Mouse (Mus musculus): ENCODE measurements around the gene Vmn1r1. TPM values are rescaled to one million over a fixed set of nuclear protein-coding genes. Genes with fewer than 3 reads are reported as not detected.
A peak's percentile ranks its signal among the peaks of the same experiment; 100 is the strongest.

Vmn1r1 gene
- polyA plus RNA-seq, 1 experiment from 2014 or later: not detected

DNA sequence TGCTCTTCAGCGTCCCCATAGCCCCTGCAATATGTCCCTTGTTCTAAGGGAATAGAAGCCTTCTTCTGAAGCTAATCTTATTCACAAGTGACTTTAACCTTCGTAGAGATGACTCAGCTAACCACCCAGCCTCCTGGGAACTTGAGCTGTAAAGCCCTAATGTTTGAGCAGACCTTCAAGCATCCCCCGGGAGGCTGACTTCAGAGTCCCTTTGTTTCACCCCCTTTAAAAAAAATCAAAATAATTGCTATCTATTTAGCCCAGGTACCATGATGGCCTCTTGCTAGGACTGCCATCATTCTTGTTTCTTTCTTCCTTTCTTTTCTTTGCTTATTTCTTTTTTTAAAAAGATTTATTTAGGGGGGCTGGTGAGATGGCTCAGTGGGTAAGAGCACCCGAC lies 41.9 kb downstream of the Vmn1r1 start:
- Histone ChIP-seq H3K4me2 (ENCODE audit: low read depth, low read length) (no peak overlapping the region), H3K27me3 (replicated peaks; ENCODE audit: control insufficient read depth, insufficient read depth, low read length) (no peaks in the 10 kb centered on the region), H3K36me3 (ENCODE audit: control insufficient read depth, insufficient read depth, low read length) (no peaks in the 10 kb centered on the region), H3K4me1 (ENCODE audit: control insufficient read depth, insufficient read depth, low read length) (peaks cover 4% of the 10 kb centered on the region; the same call in 1 of the 2 replicates), H3K9ac (ENCODE audit: low read depth, low read length) (no peak overlapping the region), H3K4me3 (ENCODE audit: low read depth, low read length) (no peak overlapping the region), H3K9me3 (ENCODE audit: control insufficient read depth, low read length) (no peaks in the 10 kb centered on the region), H3K27ac (replicated peaks; ENCODE audit: low read depth, low read length) (no peak overlapping the region)
- WGBS: 79% methylated on average over 4 of the region's 4 CpGs
- ATAC-seq (ENCODE audit: low read depth) (no peak), DNase-seq (ENCODE audit: low spot score) (no peak)

GRCm38 (mm10) chr1:182115651-182116408 lies 48.5 kb downstream of the Vmn1r1 start:
- peaks cover 28% of the 10 kb centered on the region for H3K4me1 ChIP-seq (ENCODE audit: control insufficient read depth, insufficient read depth, low read length)
- no peaks in the 10 kb centered on the region for H3K9me3 ChIP-seq (ENCODE audit: control insufficient read depth, low read length)
- H3K4me3 ChIP-seq (ENCODE audit: low read depth, low read length): no peak overlapping the region
- H3K27ac ChIP-seq (replicated peaks; ENCODE audit: low read depth, low read length): 0 out of 2 replicates have a peak overlapping the region, but pooled peaks have one; percentile 18
- ATAC-seq (ENCODE audit: low read depth) (peak; percentile 82), DNase-seq (ENCODE audit: low spot score) (peak; percentile 92)
- no peak overlapping the region for H3K4me2 ChIP-seq (ENCODE audit: low read depth, low read length)
- no peaks in the 10 kb centered on the region for H3K27me3 ChIP-seq (replicated peaks; ENCODE audit: control insufficient read depth, insufficient read depth, low read length)
- H3K9ac ChIP-seq (ENCODE audit: low read depth, low read length): no peak overlapping the region
- no peaks in the 10 kb centered on the region for H3K36me3 ChIP-seq (ENCODE audit: control insufficient read depth, insufficient read depth, low read length)
- whole genome bisulfite sequencing: 33% methylated on average over 7 of the region's 7 CpGs

GRCm38 (mm10) chr1:182115197-182115596 lies 49.1 kb downstream of the Vmn1r1 start:
- 0 out of 2 replicates have a peak overlapping the region, but pooled peaks have one; percentile 18 for H3K27ac ChIP-seq (replicated peaks; ENCODE audit: low read depth, low read length)
- H3K27me3 ChIP-seq (replicated peaks; ENCODE audit: control insufficient read depth, insufficient read depth, low read length): no peaks in the 10 kb centered on the region
- 17% methylated on average over 5 of the region's 5 CpGs for WGBS
- ATAC-seq (ENCODE audit: low read depth): no peak
- peaks cover 33% of the 10 kb centered on the region for H3K4me1 ChIP-seq (ENCODE audit: control insufficient read depth, insufficient read depth, low read length)
- DNase-seq (ENCODE audit: low spot score): no peak
- H3K9me3 ChIP-seq (ENCODE audit: control insufficient read depth, low read length): no peaks in the 10 kb centered on the region
- no peaks in the 10 kb centered on the region for H3K36me3 ChIP-seq (ENCODE audit: control insufficient read depth, insufficient read depth, low read length)
- H3K4me3 ChIP-seq (ENCODE audit: low read depth, low read length): no peak overlapping the region
- H3K4me2 ChIP-seq (ENCODE audit: low read depth, low read length): no peak overlapping the region
- H3K9ac ChIP-seq (ENCODE audit: low read depth, low read length): no peak overlapping the region

- H3K27ac ChIP-seq (replicated peaks; ENCODE audit: low read depth, low read length): no peak overlapping the region
- no peak overlapping the region for H3K9ac ChIP-seq (ENCODE audit: low read depth, low read length)
- peaks cover 33% of the 10 kb centered on the region for H3K4me1 ChIP-seq (ENCODE audit: control insufficient read depth, insufficient read depth, low read length)
- ATAC-seq (ENCODE audit: low read depth): peak; percentile 34; the same call in 1 of the 2 replicates
- no peak for DNase-seq (ENCODE audit: low spot score)
- 15% methylated on average over 19 of the region's 19 CpGs for WGBS
- H3K4me3 ChIP-seq (ENCODE audit: low read depth, low read length): no peak overlapping the region
- H3K36me3 ChIP-seq (ENCODE audit: control insufficient read depth, insufficient read depth, low read length): no peaks in the 10 kb centered on the region
- peak overlapping the region; percentile 16; the same call in 1 of the 2 replicates for H3K4me2 ChIP-seq (ENCODE audit: low read depth, low read length)
- no peaks in the 10 kb centered on the region for H3K27me3 ChIP-seq (replicated peaks; ENCODE audit: control insufficient read depth, insufficient read depth, low read length)
- H3K9me3 ChIP-seq (ENCODE audit: control insufficient read depth, low read length): no peaks in the 10 kb centered on the region
Observed at GRCm38 (mm10) chr1:182113587-182114500, 50.4 kb downstream of the Vmn1r1 start.

GRCm38 (mm10) chr1:182113131-182113530 lies 51.2 kb downstream of the Vmn1r1 start:
- no peak for DNase-seq (ENCODE audit: low spot score)
- 82% methylated on average over 11 of the region's 11 CpGs for WGBS
- peaks cover 38% of the 10 kb centered on the region for H3K4me1 ChIP-seq (ENCODE audit: control insufficient read depth, insufficient read depth, low read length)
- H3K4me3 ChIP-seq (ENCODE audit: low read depth, low read length): no peak overlapping the region
- H3K4me2 ChIP-seq (ENCODE audit: low read depth, low read length): no peak overlapping the region
- no peaks in the 10 kb centered on the region for H3K27me3 ChIP-seq (replicated peaks; ENCODE audit: control insufficient read depth, insufficient read depth, low read length)
- no peak overlapping the region for H3K27ac ChIP-seq (replicated peaks; ENCODE audit: low read depth, low read length)
- no peak overlapping the region for H3K9ac ChIP-seq (ENCODE audit: low read depth, low read length)
- H3K36me3 ChIP-seq (ENCODE audit: control insufficient read depth, insufficient read depth, low read length): no peaks in the 10 kb centered on the region
- ATAC-seq (ENCODE audit: low read depth): no peak
- H3K9me3 ChIP-seq (ENCODE audit: control insufficient read depth, low read length): no peaks in the 10 kb centered on the region

- Histone ChIP-seq H3K4me2 (ENCODE audit: low read depth, low read length) (no peak overlapping the region), H3K9me3 (ENCODE audit: control insufficient read depth, low read length) (no peaks in the 10 kb centered on the region), H3K4me1 (ENCODE audit: control insufficient read depth, insufficient read depth, low read length) (peaks cover 38% of the 10 kb centered on the region), H3K27me3 (replicated peaks; ENCODE audit: control insufficient read depth, insufficient read depth, low read length) (no peaks in the 10 kb centered on the region), H3K9ac (ENCODE audit: low read depth, low read length) (no peak overlapping the region), H3K27ac (replicated peaks; ENCODE audit: low read depth, low read length) (no peak overlapping the region), H3K4me3 (ENCODE audit: low read depth, low read length) (no peak overlapping the region), H3K36me3 (ENCODE audit: control insufficient read depth, insufficient read depth, low read length) (no peaks in the 10 kb centered on the region)
- DNase-seq (ENCODE audit: low spot score) (no peak), ATAC-seq (ENCODE audit: low read depth) (no peak)
- 87% methylated on average over 15 of the region's 15 CpGs for WGBS
Observed at GRCm38 (mm10) chr1:182112385-182112784, 51.9 kb downstream of the Vmn1r1 start.

GRCm38 (mm10) chr1:182111386-182112317 lies 52.6 kb downstream of the Vmn1r1 start:
- Histone ChIP-seq H3K27ac (replicated peaks; ENCODE audit: low read depth, low read length) (no peak overlapping the region), H3K4me1 (ENCODE audit: control insufficient read depth, insufficient read depth, low read length) (peaks cover 38% of the 10 kb centered on the region), H3K4me2 (ENCODE audit: low read depth, low read length) (no peak overlapping the region), H3K27me3 (replicated peaks; ENCODE audit: control insufficient read depth, insufficient read depth, low read length) (no peaks in the 10 kb centered on the region), H3K9me3 (ENCODE audit: control insufficient read depth, low read length) (no peaks in the 10 kb centered on the region), H3K36me3 (ENCODE audit: control insufficient read depth, insufficient read depth, low read length) (no peaks in the 10 kb centered on the region), H3K9ac (ENCODE audit: low read depth, low read length) (no peak overlapping the region; the same call in 1 of the 2 replicates), H3K4me3 (ENCODE audit: low read depth, low read length) (no peak overlapping the region)
- ATAC-seq (ENCODE audit: low read depth) (no peak; the same call in 1 of the 2 replicates), DNase-seq (ENCODE audit: low spot score) (no peak)
- 50% methylated on average over 14 of the region's 14 CpGs for WGBS
